Mouse (Mus musculus) bone marrow macrophage, adult 2 months (primary cell): ENCODE results near the gene Mn1. TPM values are rescaled to one million over a fixed set of nuclear protein-coding genes. Genes with fewer than 3 reads are reported as not detected.

Experiments
- H3K27ac ChIP-seq: 2 replicates; pipeline ENCODE4 v1.5.1; 2012; ENCODE audit warnings: low read depth, low read length; ENCODE audit not compliant: insufficient read depth
- H3K4me1 ChIP-seq: 2 replicates; pipeline ENCODE4 v1.6.1; 2012; ENCODE audit warnings: low read length; ENCODE audit not compliant: control insufficient read depth, insufficient read depth
- H3K4me3 ChIP-seq: 2 replicates; pipeline ENCODE4 v1.5.1; 2012; ENCODE audit warnings: mild to moderate bottlenecking, low read length, moderate library complexity; ENCODE audit not compliant: insufficient read depth
- CTCF ChIP-seq: IDR thresholded peaks from 2 replicates; pipeline ENCODE4 v1.5.1; 2012; ENCODE audit warnings: low read depth, mild to moderate bottlenecking, low read length, moderate library complexity
- POLR2A ChIP-seq: IDR thresholded peaks from 2 replicates; pipeline ENCODE4 v1.6.1; 2012; ENCODE audit warnings: mild to moderate bottlenecking, low read depth, low read length, borderline replicate concordance
- polyA plus RNA-seq: library from polyadenylated mRNA; stranded (reverse); fragments of >200 nt; gene quantifications from 2 replicates; pipeline ENCODE4 v1.2.4, GENCODE M21; 2012; ENCODE audit not compliant: missing spikeins, insufficient read depth, insufficient read length

The Mn1 gene
- polyA plus RNA-seq, 1 experiment, result 0.08 TPM

GRCm38 (mm10) chr5:111419121-111419881 lies 2.1 kb downstream of the Mn1 start:
- no peaks in the 10 kb centered on the region for H3K4me1 ChIP-seq
- H3K27ac ChIP-seq, result no peak overlapping the region
- TF ChIP-seq CTCF, result no peak
- no peak for TF ChIP-seq POLR2A
- H3K4me3 ChIP-seq, result no peak overlapping the region

- TF ChIP-seq POLR2A (no peak), CTCF (no peak)
- H3K4me3 ChIP-seq, result no peak overlapping the region
- no peak overlapping the region for H3K27ac ChIP-seq
- no peaks in the 10 kb centered on the region for H3K4me1 ChIP-seq
Measured at GRCm38 (mm10) chr5:111420011-111420691, 3.0 kb downstream of the Mn1 start.

GRCm38 (mm10) chr5:111420896-111421295 lies 3.7 kb downstream of the Mn1 start:
- no peak for TF ChIP-seq CTCF
- no peak for TF ChIP-seq POLR2A
- H3K27ac ChIP-seq, result no peak overlapping the region
- H3K4me3 ChIP-seq, result no peak overlapping the region
- H3K4me1 ChIP-seq, result no peaks in the 10 kb centered on the region

- no peak overlapping the region for H3K27ac ChIP-seq
- no peak overlapping the region for H3K4me3 ChIP-seq
- TF ChIP-seq CTCF (no peak), POLR2A (no peak)
- H3K4me1 ChIP-seq, result no peaks in the 10 kb centered on the region
Measured at GRCm38 (mm10) chr5:111421424-111421823, 4.3 kb downstream of the Mn1 start.

- Histone ChIP-seq H3K27ac (no peak overlapping the region), H3K4me3 (no peak overlapping the region), H3K4me1 (no peaks in the 10 kb centered on the region)
- TF ChIP-seq CTCF (no peak), POLR2A (no peak)
Measured at GRCm38 (mm10) chr5:111422058-111422800, 5.1 kb downstream of the Mn1 start.

GRCm38 (mm10) chr5:111423011-111423410 lies 5.8 kb downstream of the Mn1 start:
- TF ChIP-seq CTCF, result no peak
- no peak for TF ChIP-seq POLR2A
- Histone ChIP-seq H3K27ac (no peak overlapping the region), H3K4me1 (no peaks in the 10 kb centered on the region), H3K4me3 (no peak overlapping the region)

- Histone ChIP-seq H3K4me3 (no peak overlapping the region), H3K4me1 (no peaks in the 10 kb centered on the region), H3K27ac (no peak overlapping the region)
- TF ChIP-seq CTCF, result no peak
- no peak for TF ChIP-seq POLR2A
Measured at GRCm38 (mm10) chr5:111423616-111424015, 6.5 kb downstream of the Mn1 start.

- Histone ChIP-seq H3K27ac (no peak overlapping the region), H3K4me1 (peaks cover 4% of the 10 kb centered on the region; the same call in 1 of the 2 replicates), H3K4me3 (no peak overlapping the region)
- no peak for TF ChIP-seq CTCF
- no peak for TF ChIP-seq POLR2A
Measured at GRCm38 (mm10) chr5:111425813-111426212, 8.7 kb downstream of the Mn1 start.

GRCm38 (mm10) chr5:111426249-111426648 lies 9.1 kb downstream of the Mn1 start:
- TF ChIP-seq CTCF, result no peak

GRCm38 (mm10) chr5:111428882-111429281 lies 11.7 kb downstream of the Mn1 start:
- H3K4me1 ChIP-seq, result peaks cover 27% of the 10 kb centered on the region
- no peak overlapping the region for H3K27ac ChIP-seq
- H3K4me3 ChIP-seq, result no peak overlapping the region
- TF ChIP-seq POLR2A (no peak), CTCF (no peak)

More at GRCm38 (mm10) chr5:111426249-111426648, 9.1 kb downstream of the Mn1 start:
- H3K27ac ChIP-seq, result no peak overlapping the region
- no peak overlapping the region for H3K4me3 ChIP-seq
- H3K4me1 ChIP-seq, result peaks cover 7% of the 10 kb centered on the region
